Mouse (Mus musculus) ovary, adult 18-20 months (tissue): ENCODE data around the gene Dll3.

ENCODE experiments used
- DNase-seq: peaks from one replicate; pipeline ENCODE4 v3.0.0; 2022; ENCODE audit warnings: low spot score, mixed read lengths

The Dll3 gene

DNA sequence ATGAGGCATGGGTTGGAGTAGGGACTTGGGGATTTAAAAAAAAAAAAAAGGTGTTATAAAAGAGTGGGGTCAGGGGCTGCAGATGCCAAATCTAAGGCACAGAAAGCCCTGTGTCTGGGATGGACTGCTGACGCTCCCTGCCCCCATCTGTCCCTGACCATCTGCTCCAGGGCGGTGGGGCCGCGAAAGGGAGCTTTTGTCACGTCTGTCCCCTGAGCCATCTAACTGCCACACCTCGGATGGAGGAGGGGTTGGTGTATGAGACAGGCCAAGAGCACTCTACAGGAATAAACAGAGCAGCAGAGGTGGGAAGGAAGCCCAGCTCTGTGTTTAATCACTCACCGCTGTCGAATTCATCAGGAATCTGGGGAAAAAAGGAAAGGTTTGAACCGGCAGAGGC lies 7.7 kb upstream of the Dll3 start:
- no peak for DNase-seq

GRCm38 (mm10) chr7:28306216-28306615 lies 4.2 kb upstream of the Dll3 start:
- DNase-seq: no peak

DNA sequence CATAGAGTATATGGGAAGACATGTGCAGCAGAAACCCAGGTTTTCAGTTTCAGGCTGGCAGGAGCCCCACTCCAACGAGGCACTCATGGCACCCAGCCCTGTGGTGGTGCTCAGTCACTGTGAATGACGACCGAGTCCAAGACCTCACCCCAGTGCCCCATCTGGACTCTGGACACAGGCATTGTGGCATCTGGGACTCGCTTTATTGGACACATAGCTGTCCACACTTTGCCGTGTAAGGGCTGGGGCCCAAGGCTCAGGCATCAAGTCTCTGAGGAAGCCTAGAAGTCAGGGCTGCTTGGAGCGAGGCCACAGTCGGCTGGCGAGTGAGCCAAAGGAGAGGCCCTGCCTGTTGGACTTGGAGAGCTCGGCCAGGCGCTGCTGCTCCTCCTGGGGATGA lies 3.6 kb upstream of the Dll3 start:
- no peak for DNase-seq

DNA sequence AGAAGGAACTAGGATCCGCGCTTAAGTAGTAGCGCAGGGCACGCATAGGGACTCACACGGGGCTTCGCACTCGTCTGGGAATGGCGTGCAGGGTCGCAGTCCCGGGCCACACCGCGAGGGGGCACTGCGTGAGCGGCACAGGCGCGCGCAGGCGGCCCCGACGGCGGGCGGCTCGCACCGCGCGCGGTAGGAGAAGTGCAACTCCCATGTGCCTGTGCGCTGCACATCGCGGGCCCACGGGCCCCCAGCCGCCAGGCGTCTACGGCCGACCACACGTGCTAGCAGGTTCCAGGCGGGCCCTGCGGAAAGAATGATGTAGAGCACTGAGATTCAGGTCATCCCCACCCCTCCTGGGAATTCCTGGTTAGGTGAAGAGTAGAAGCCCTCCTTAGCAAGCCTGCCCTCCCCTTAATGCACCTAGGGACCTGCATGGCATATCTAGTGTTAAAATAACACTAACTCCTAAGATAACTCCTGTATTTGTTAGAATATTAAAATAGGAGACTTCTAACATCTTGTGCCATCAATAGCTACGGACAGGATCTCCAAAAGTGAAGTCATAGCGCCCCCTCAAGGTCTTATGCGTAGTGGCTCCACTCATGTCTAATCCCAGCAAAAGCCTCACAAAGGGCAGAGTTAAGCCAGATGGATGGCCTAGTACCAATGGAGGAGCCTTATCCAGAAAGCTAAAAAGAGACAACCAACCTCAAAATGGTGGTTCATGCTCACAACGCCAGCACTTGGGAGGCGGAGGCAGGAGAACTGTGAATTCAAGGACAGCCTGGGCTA lies 3.0 kb downstream of the Dll3 start:
- no peak for DNase-seq

GRCm38 (mm10) chr7:28294481-28294880 lies 7.6 kb downstream of the Dll3 start:
- peak; percentile 60 for DNase-seq

GRCm38 (mm10) chr7:28290638-28291590 lies 11.1 kb downstream of the Dll3 start, which contains the start of gene Selenov:
Gene Selenov (minus strand): TSS chr7:28291186.
- no peak for DNase-seq

DNA sequence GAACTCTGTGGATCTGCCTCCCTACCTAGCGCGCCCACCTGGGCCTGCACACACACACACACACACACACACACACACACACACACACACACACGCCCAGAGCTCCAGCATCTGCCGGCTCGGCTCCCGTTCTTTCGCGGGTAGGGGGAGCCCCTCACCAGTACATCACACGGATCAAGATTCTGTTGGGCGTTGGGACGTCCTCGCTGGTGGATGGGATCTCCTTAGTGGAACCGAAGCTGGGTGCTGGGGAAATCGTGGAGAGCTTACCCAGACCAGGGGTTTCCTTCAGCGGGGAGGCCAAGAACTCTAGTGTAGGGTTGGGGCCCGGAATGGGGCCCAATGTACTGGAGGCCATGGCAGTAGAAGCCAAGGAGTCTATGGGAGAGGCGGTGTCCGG lies 11.9 kb downstream of the Dll3 start:
- DNase-seq: no peak

DNA sequence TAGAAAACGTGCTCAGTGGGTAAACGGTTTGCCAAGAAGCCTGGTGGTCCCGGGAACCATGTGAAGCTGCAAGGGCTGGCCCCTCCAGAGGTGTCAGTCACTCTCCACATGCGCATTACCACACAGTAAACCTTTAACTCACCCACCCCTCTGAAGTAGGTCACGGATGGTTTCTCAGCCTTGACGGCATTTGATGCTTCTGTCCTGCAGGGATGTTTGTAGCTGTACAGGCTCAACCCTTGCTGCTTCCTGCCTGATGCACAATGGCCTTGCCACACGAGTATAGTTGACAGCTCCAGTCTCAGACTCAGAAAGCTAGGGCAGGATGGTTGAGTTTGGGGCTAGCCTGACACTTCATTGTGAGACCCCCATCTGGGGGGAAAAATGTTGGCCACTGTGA lies 21.4 kb downstream of the Dll3 start:
- no peak for DNase-seq

- DNase-seq: no peak
These were observed 23.8 kb downstream of the Dll3 start for GRCm38 (mm10) chr7:28278279-28278652.

GRCm38 (mm10) chr7:28277615-28278278 lies 24.3 kb downstream of the Dll3 start, which contains the start of gene Eid2b:
Gene Eid2b (plus strand): TSS chr7:28277739.
- peak; percentile 86 for DNase-seq

DNA sequence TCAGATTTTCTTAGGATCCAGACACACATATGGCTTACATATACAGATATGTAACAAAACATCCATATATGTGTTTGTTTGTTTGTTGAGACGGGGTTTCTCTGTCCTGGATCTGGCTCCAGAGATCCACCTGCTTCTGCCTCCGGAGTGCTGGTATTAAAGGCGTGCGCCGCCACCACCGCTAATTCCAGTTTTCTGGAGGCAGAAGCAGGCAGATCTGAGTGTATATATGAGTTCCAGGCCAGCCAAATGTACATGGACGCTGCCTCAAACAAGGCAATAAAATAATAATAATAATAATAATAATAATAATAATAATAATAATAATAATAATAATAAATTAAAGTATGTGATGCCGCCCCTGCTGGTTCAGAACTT lies 24.8 kb downstream of the Dll3 start:
- DNase-seq: no peak

- no peak for DNase-seq
These were observed 30.3 kb downstream of the Dll3 start for GRCm38 (mm10) chr7:28271761-28272160.

- no peak for DNase-seq
These were observed 32.7 kb downstream of the Dll3 start for GRCm38 (mm10) chr7:28269355-28269754.

DNA sequence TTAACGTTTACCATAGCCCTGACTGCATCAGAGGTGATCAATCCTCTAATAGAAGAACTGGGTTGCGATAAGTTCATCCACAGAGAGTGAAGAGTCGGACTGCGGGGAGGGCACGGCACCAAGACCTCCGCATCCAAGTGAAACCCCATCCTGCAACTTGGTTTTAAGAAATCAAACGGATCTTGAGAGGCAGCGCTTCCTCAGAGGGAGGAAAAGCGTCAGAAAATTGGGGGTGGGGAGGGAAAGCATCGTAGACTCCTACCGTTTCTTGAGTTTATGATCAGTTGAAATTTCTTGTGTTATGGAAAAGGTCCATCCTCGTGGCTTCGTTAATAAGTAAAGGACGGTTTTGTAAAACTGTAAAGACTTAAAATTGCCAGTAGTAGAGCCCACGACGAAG lies 33.5 kb downstream of the Dll3 start:
- DNase-seq: no peak

- DNase-seq: peak; percentile 19
These were observed 34.0 kb downstream of the Dll3 start for GRCm38 (mm10) chr7:28268042-28268531.

DNA sequence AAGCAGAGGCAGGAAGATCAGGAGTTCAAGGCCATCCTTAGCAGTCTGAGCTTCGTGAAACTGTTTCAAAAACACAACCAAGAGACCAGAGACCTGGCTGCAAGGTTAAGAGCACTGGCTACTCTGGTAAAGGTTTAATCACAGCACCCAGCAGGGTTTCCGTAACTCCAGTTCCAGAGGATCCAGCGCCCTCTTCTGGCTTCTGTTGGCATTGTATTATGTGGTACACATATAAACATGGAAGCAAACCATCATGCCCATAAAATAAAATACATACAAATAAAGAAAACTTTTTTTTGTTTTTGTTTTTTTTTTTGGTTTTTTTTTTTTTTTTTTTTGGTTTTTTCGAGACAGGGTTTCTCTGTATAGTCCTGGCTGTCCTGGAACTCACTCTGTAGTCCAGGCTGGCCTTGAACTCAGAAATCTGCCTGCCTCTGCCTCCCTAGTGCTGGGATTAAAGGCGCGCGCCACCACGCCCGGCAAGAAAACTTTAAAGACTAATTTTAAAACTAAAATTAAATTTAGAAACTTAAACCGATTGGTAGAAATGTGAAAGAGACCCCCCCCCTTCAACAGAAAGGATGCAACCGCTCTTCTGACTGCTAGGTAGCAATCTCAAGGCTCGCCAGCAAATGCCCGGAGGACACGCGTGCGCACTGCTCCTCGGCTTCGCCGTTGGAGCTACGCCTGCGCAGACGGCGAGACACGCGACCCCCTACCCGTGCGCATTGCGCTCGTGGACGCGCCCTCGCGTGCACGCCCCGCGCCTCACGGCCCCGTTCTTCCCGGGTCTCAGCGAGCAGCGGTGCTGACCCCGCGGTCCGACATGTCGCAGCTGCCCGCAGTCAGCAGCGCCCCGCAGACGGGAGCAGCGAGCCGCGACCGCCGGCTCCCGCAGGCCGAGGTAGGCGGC lies 34.7 kb downstream of the Dll3 start, which contains the start of gene Eid2:
Gene Eid2 (plus strand): TSS at position 753 of the 913 bp plus-strand sequence.
- DNase-seq: peak; percentile 75

GRCm38 (mm10) chr7:28265391-28265790 lies 36.6 kb downstream of the Dll3 start:
- DNase-seq: no peak

- peak; percentile 30 for DNase-seq
These were observed 38.3 kb downstream of the Dll3 start for GRCm38 (mm10) chr7:28263786-28264185.

GRCm38 (mm10) chr7:28262861-28263260 lies 39.2 kb downstream of the Dll3 start:
- no peak for DNase-seq

GRCm38 (mm10) chr7:28255476-28255875 lies 46.6 kb downstream of the Dll3 start:
- no peak for DNase-seq

- DNase-seq: no peak
These were observed 47.4 kb downstream of the Dll3 start for GRCm38 (mm10) chr7:28254591-28254990.
